In the genomic region with DNA sequence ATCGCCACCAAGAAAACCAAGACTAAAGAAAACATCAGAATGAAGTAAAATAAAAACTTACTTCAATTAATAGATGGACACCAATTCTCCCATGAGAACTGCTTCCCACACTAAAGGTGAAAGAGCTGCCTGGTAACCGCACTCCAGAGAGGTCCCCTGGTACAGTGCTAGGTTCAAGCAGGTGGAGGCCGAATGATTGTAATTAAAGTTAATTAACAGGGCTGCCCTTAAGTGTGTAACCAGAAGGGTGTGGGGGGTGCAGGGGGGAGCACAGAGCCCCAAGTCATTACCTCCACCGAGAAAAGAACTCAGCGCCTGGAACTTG, we compare ENCODE assay signal across 8 mouse cellular contexts. TPM values are rescaled to one million over a fixed set of nuclear protein-coding genes. Genes with fewer than 3 reads are reported as not detected.
DNase-seq lines count a peak whose midpoint lies in the region; ATAC-seq and TF ChIP-seq lines count a peak whose summit lies in the region.

No protein-coding gene starts in this region.

- 17% methylated on average over 5 of the region's 5 CpGs for WGBS in heart, embryonic 11.5 days (ENCODE audit: insufficient replicate concordance)
- WGBS in hindbrain, embryonic 12.5 days: 18% methylated on average over 5 of the region's 5 CpGs

- H3K4me1 ChIP-seq in heart, embryonic 11.5 days (ENCODE audit: control insufficient read depth, insufficient read depth, low read length): peaks cover 14% of the 10 kb centered on the region; the same call in 1 of the 2 replicates
- H3K4me1 ChIP-seq in ES-E14 (ENCODE audit: control insufficient read depth in 2 of 2, insufficient read depth in 2 of 2, low read length in 2 of 2, poor library complexity in 1 of 2): peaks cover 2 to 3% of the 10 kb centered on the region in 2 experiments; a peak in 1 of 4 replicates
- H3K4me1 ChIP-seq in hindbrain, embryonic 12.5 days: no peaks in the 10 kb centered on the region
- peaks cover 56% of the 10 kb centered on the region for H3K4me1 ChIP-seq in megakaryocyte, embryonic 14.5 days

- H3K4me2 ChIP-seq in heart, embryonic 11.5 days: peak overlapping the region; percentile 78
- H3K4me2 ChIP-seq in hindbrain, embryonic 12.5 days (replicated peaks): peak overlapping the region; percentile 89

- H3K4me3 ChIP-seq in heart, embryonic 11.5 days (ENCODE audit: low read depth, low read length): peak overlapping the region; percentile 64
- H3K4me3 ChIP-seq in ES-E14 (ENCODE audit: insufficient read depth in 1 of 2, low read depth in 1 of 2, low read length in 2 of 2, poor library complexity in 1 of 2, severe bottlenecking in 1 of 2): peak overlapping the region; percentile 80 to 88
- peak overlapping the region; percentile 78 for H3K4me3 ChIP-seq in hindbrain, embryonic 12.5 days
- peak overlapping the region; percentile 94 for H3K4me3 ChIP-seq in megakaryocyte, embryonic 14.5 days (replicated peaks)

- H3K27me3 ChIP-seq in heart, embryonic 11.5 days (ENCODE audit: control insufficient read depth, insufficient read depth, low read length): no peaks in the 10 kb centered on the region
- H3K27me3 ChIP-seq in hindbrain, embryonic 12.5 days: no peaks in the 10 kb centered on the region
- peaks cover 2% of the 10 kb centered on the region for H3K27me3 ChIP-seq in megakaryocyte, embryonic 14.5 days (replicated peaks)

- no peak for ATAC-seq in heart, embryonic 11.5 days (replicated peaks; ENCODE audit: insufficient number of reproducible peaks, low FRiP score, low TSS enrichment)
- peak; percentile 60 for ATAC-seq in hindbrain, embryonic 12.5 days (ENCODE audit: low FRiP score)

- DNase-seq in heart, postnatal 10 days: no peak
- DNase-seq in ES-E14 (ENCODE audit: low read depth, low spot score): no peak
- DNase-seq in right cerebral cortex, postnatal 10 days (ENCODE audit: low spot score in 2 of 2): no peak
- no peak for DNase-seq in right cerebral cortex, adult 18-20 months
- no peak for DNase-seq in Muller cell, postnatal 12 days (ENCODE audit: inconsistent ontology term)

- intact Hi-C loops in heart, postnatal 10 days (cut with DNase I): no loop called here

- H3K9ac ChIP-seq in heart, embryonic 11.5 days (ENCODE audit: low read depth, low read length): peak overlapping the region; percentile 74
- peak overlapping the region; percentile 82 for H3K9ac ChIP-seq in ES-E14 (ENCODE audit: insufficient read depth, low read depth, low read length, poor library complexity, severe bottlenecking)
- peak overlapping the region; percentile 75; the same call in 1 of the 2 replicates for H3K9ac ChIP-seq in hindbrain, embryonic 12.5 days

- in situ Hi-C loops in ES-E14 (cut with MboI; ENCODE audit: low sequenced_read_pairs in 2 of 2, unreplicated experiment in 2 of 2): no loop called here

- no peaks in the 10 kb centered on the region for H3K36me3 ChIP-seq in heart, embryonic 11.5 days (ENCODE audit: control insufficient read depth, insufficient read depth, low read length)
- H3K36me3 ChIP-seq in ES-E14 (ENCODE audit: control insufficient read depth, insufficient read depth, low read length, poor library complexity, severe bottlenecking): no peaks in the 10 kb centered on the region
- H3K36me3 ChIP-seq in hindbrain, embryonic 12.5 days: no peaks in the 10 kb centered on the region
- peaks cover under 1% of the 10 kb centered on the region for H3K36me3 ChIP-seq in megakaryocyte, embryonic 14.5 days (replicated peaks; ENCODE audit: low read length)

- H3K27ac ChIP-seq in heart, embryonic 11.5 days (ENCODE audit: low read depth, low read length): no peak overlapping the region
- H3K27ac ChIP-seq in ES-E14 (ENCODE audit: insufficient read depth, low read depth, low read length, poor library complexity, severe bottlenecking): peak overlapping the region; percentile 60; the same call in 1 of the 2 replicates
- no peak overlapping the region for H3K27ac ChIP-seq in hindbrain, embryonic 12.5 days

- no peaks in the 10 kb centered on the region for H3K9me3 ChIP-seq in heart, embryonic 11.5 days (replicated peaks; ENCODE audit: control insufficient read depth, low read length)
- no peaks in the 10 kb centered on the region for H3K9me3 ChIP-seq in ES-E14 (ENCODE audit: control insufficient read depth, insufficient read depth, low read depth, low read length)
- H3K9me3 ChIP-seq in hindbrain, embryonic 12.5 days (replicated peaks): no peaks in the 10 kb centered on the region
- H3K9me3 ChIP-seq in megakaryocyte, embryonic 14.5 days: no peaks in the 10 kb centered on the region

TF ChIP-seq in ES-E14, 5 proteins besides CTCF, POLR2A, EP300 and RAD21:
- TF ChIP-seq ZC3H11A (IDR thresholded peaks at IDR 0.05; ENCODE audit: borderline replicate concordance, low read depth, low read length): no peak
- TF ChIP-seq MAFK (IDR thresholded peaks at IDR 0.05; ENCODE audit: insufficient read depth, low read depth, low read length): no peak
- TF ChIP-seq CHD2 (IDR thresholded peaks at IDR 0.05; ENCODE audit: low read depth, low read length): no peak
- TF ChIP-seq HCFC1 (IDR thresholded peaks at IDR 0.05; ENCODE audit: borderline replicate concordance, insufficient read depth, low read length): no peak
- TF ChIP-seq ZNF384 (IDR thresholded peaks at IDR 0.05; ENCODE audit: low read depth, low read length): no peak

RNA-seq across cellular contexts. Expression of a gene that starts 0.5 kb away (rescaled TPM):
- 4.2 and 4.7 TPM in 2 replicates for polyA plus RNA-seq in heart, embryonic 11.5 days (2014; fragmentation: Nextera tagmentation; extraction: Ambion mirVana)
- 10 to 100 TPM in 1 of 2 experiments, 1 to 10 TPM in 1; 7.0 to 13.6 TPM for total RNA-seq in heart, postnatal 10 days (2021)
- total RNA-seq in ES-E14 (2012; rRNA removed): 11.1 and 19.5 TPM in 2 replicates
- polyA plus RNA-seq in hindbrain, embryonic 12.5 days (2016; fragmentation: Nextera tagmentation; extraction: Ambion mirVana): 3.0 and 4.4 TPM in 2 replicates
- 0.04 TPM in 1 of 2 replicates, not detected in the other for polyA plus RNA-seq in megakaryocyte, embryonic 14.5 days (2012; ENCODE audit: insufficient read depth, low replicate concordance)

RNA-seq across cellular contexts. Expression of a gene that starts 48.2 kb away (rescaled TPM):
- polyA plus RNA-seq in heart, embryonic 11.5 days (2014; fragmentation: Nextera tagmentation; extraction: Ambion mirVana): 0.42 and 0.52 TPM in 2 replicates
- not detected for total RNA-seq in heart, postnatal 10 days (2021)
- not detected in 2 replicates for total RNA-seq in ES-E14 (2012; rRNA removed)
- polyA plus RNA-seq in hindbrain, embryonic 12.5 days (2016; fragmentation: Nextera tagmentation; extraction: Ambion mirVana): not detected in 2 replicates
- not detected in 2 replicates for polyA plus RNA-seq in megakaryocyte, embryonic 14.5 days (2012; ENCODE audit: insufficient read depth, low replicate concordance)
